Mouse (Mus musculus) hindbrain, postnatal 0 days (tissue): ENCODE data around the gene Nlrc5. TPM values are rescaled to one million over a fixed set of nuclear protein-coding genes. Genes with fewer than 3 reads are reported as not detected.

Experiments
- ATAC-seq: fragments of 200-750 bp; cut with Nextera tagmentation; 2 replicates; pipeline ENCODE4 v1.8.0; 2017; ENCODE audit warnings: mild to moderate bottlenecking, moderate TSS enrichment, moderate library complexity
- DNase-seq: peaks from one replicate; pipeline ENCODE4 v3.0.0-alpha.2; 2015; ENCODE audit warnings: low spot score
- H3K27ac ChIP-seq: fragments of 300-500 bp; sonication (generic); 2 replicates; pipeline ENCODE4 v1.5.1; 2014; ENCODE audit warnings: mild to moderate bottlenecking
- H3K27me3 ChIP-seq: fragments of 300-500 bp; sonication (generic); 2 replicates; pipeline ENCODE4 v1.6.1; 2014; ENCODE audit warnings: low read length, mixed read lengths; ENCODE audit not compliant: insufficient read depth
- H3K36me3 ChIP-seq: fragments of 300-500 bp; sonication (generic); 2 replicates; pipeline ENCODE4 v1.6.1; 2014; ENCODE audit warnings: low read length, mixed read lengths; ENCODE audit not compliant: insufficient read depth
- H3K4me1 ChIP-seq: fragments of 300-500 bp; sonication (generic); 2 replicates; pipeline ENCODE4 v1.6.1; 2014; ENCODE audit warnings: antibody characterized with exemption, low read length, mixed read lengths; ENCODE audit not compliant: insufficient read depth
- H3K4me2 ChIP-seq: fragments of 300-500 bp; sonication (generic); 2 replicates; pipeline ENCODE4 v1.6.1; 2014; ENCODE audit warnings: low read depth, mild to moderate bottlenecking, low read length, moderate library complexity, mixed read lengths
- H3K4me3 ChIP-seq: fragments of 300-500 bp; sonication (generic); 2 replicates; pipeline ENCODE4 v1.5.1; 2014; ENCODE audit warnings: low read length
- H3K9ac ChIP-seq: fragments of 300-500 bp; sonication (generic); replicated peaks from 2 replicates; pipeline ENCODE4 v1.6.1; 2014; ENCODE audit warnings: mild to moderate bottlenecking, low read length, moderate library complexity, mixed read lengths
- H3K9me3 ChIP-seq: fragments of 300-500 bp; sonication (generic); 2 replicates; pipeline ENCODE4 v1.6.1; 2016; ENCODE audit warnings: low read length, mixed read lengths
- CTCF ChIP-seq: IDR thresholded peaks from 2 replicates; pipeline ENCODE4 v1.5.1; 2016; ENCODE audit warnings: antibody characterized with exemption, control low read depth, low read depth
- WGBS: fragments of 180-500 bp; shearing (Covaris S2); extraction: QIAGEN DNeasy Blood & Tissue Kit; methylation state at CpG from one replicate; pipeline ENCODE4 v1.1.7; 2014; 5-methylcytosine and 5-hydroxymethylcytosine counted together
- microRNA-seq, 2 experiments: library from miRNA; unstranded; fragments of <30 nt; microRNA quantifications; one replicate each; pipeline ENCODE4; 2016
- polyA plus RNA-seq: library from polyadenylated mRNA; unstranded; fragments of >200 nt; fragmentation: Nextera tagmentation; extraction: Ambion mirVana; gene quantifications from 2 replicates; pipeline ENCODE4 v1.2.1, GENCODE M21; 2015
- total RNA-seq: library from RNA; depleted of rRNA; stranded (reverse); fragments of >200 nt; gene quantifications from 2 replicates; pipeline ENCODE4 v1.2.3, GENCODE M21; 2014; rRNA removed

The Nlrc5 gene
- total and polyA plus RNA-seq, 2 experiments from 2014 or later = 0.38 to 0.89 TPM

GRCm38 (mm10) chr8:94575148-94575547, 141.0 kb downstream of the Nlrc5 start:
- Histone ChIP-seq H3K36me3 (peaks cover 41% of the 10 kb centered on the region), H3K27ac (peak overlapping the region; percentile 78), H3K4me1 (no peaks in the 10 kb centered on the region; the same call in 1 of the 2 replicates), H3K27me3 (no peaks in the 10 kb centered on the region), H3K9me3 (no peaks in the 10 kb centered on the region), H3K9ac (no peak overlapping the region), H3K4me2 (no peak overlapping the region), H3K4me3 (no peak overlapping the region)
- ATAC-seq (no peak), DNase-seq (no peak)
- 97% methylated on average over 4 of the region's 4 CpGs for WGBS
- TF ChIP-seq CTCF = no peak

Small RNAs within 50 kb of the gene (microRNA-seq; reads per million reads assigned to microRNA genes)
- 0 reads per million in 2 experiments for gene Mir7072

Other genes with a start within 250 kb of the Nlrc5 start
- gene Nup93, start 219.8 kb upstream of the Nlrc5 start, total RNA-seq = 33.1 and 43.3 TPM in 2 replicates
- gene Nup93, start 219.8 kb upstream of the Nlrc5 start, polyA plus RNA-seq = 42.3 and 44.8 TPM in 2 replicates
- 0.05 TPM in 1 of 2 replicates, not detected in the other for gene Slc12a3, start 105.2 kb upstream of the Nlrc5 start, total RNA-seq
- gene Slc12a3, start 105.2 kb upstream of the Nlrc5 start, polyA plus RNA-seq = 0.06 and 0.21 TPM in 2 replicates
- 87.1 and 87.9 TPM in 2 replicates for gene Herpud1, start 47.9 kb upstream of the Nlrc5 start, total RNA-seq
- gene Herpud1, start 47.9 kb upstream of the Nlrc5 start, polyA plus RNA-seq = 65.2 and 65.6 TPM in 2 replicates
- 45.5 and 57.8 TPM in 2 replicates for gene Cpne2, start 98.6 kb downstream of the Nlrc5 start, total RNA-seq
- gene Cpne2, start 98.6 kb downstream of the Nlrc5 start, polyA plus RNA-seq = 33.6 and 39.3 TPM in 2 replicates
- gene Rspry1, start 167.6 kb downstream of the Nlrc5 start, total RNA-seq = 29.6 and 36.1 TPM in 2 replicates
- 31.4 and 34.1 TPM in 2 replicates for gene Rspry1, start 167.6 kb downstream of the Nlrc5 start, polyA plus RNA-seq
- gene Fam192a, start 167.6 kb downstream of the Nlrc5 start, total RNA-seq = 24.4 and 32.7 TPM in 2 replicates
- 64.6 and 66.9 TPM in 2 replicates for gene Fam192a, start 167.6 kb downstream of the Nlrc5 start, polyA plus RNA-seq
- 134 and 234 TPM in 2 replicates for gene Arl2bp, start 232.2 kb downstream of the Nlrc5 start, total RNA-seq
- 199 and 208 TPM in 2 replicates for gene Arl2bp, start 232.2 kb downstream of the Nlrc5 start, polyA plus RNA-seq